Mouse (Mus musculus) heart, adult 2 months (tissue): ENCODE data around the gene Acta2.

Experiments used
- CTCF ChIP-seq: fragments of 200-600 bp; IDR thresholded peaks from 2 replicates; pipeline ENCODE4 v1.8.1; 2022; ENCODE audit warnings: antibody characterized with exemption, mild to moderate bottlenecking, moderate library complexity
- POLR2A ChIP-seq: fragments of 200-500 bp; IDR thresholded peaks from 2 replicates; pipeline ENCODE4 v1.6.1; 2011; ENCODE audit warnings: mild to moderate bottlenecking, low read depth, low read length, control low read depth; ENCODE audit not compliant: insufficient read depth

GRCm38 (mm10) chr19:34254880-34255681 lies at the start of gene Acta2:
- TF ChIP-seq CTCF (no peak), POLR2A (peak; percentile 44; the same call in 1 of the 2 replicates)
